Mouse (Mus musculus): ENCODE measurements around the gene Selenow.
"Not testable (repeated sequence)": the region's sequence is repeated elsewhere in the genome, so short reads cannot be mapped to it uniquely, and the experiment has no call there.

Selenow gene

DNA sequence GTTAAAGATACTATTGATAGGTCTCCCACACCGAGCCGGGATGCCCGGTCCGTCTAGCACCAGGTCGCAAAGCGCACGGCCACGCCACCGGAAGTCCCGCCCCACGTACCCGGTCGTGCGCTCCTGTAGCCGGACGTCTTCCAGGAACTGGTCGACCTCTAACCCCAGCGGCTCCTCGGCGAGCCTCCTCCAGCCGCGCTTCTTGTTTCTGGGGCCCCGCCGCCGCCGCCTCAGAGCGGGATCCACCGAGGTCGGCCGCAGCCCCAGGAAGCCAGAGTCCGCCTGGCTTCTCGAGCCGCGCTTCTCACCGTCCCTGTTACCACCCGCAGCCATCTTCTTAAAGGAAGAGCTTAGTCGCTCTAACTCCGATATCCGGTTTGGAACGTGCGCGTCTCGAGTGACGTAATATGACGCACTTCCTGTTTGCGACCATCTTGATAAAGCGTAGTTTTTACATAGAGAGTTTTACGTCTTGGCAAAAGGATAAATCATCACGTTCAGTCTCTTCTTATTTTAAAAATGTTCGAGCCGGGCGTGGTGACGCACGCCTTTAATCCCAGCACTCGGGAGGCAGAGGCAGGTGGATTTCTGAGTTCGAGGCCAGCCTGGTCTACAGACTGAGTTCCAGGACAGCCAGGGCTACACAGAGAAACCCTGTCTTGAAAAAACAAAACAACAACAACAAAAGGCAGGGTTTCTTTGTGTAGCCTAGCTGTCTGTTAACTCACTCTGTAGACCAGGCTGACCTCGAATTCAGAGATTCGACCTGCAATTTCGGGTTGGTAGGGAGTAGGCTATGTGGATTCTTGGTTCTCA, 23.7 kb upstream of the Selenow start, which contains the start of gene Nop53:
Nop53 (minus strand) TSS at position 354 of the 816 bp plus-strand sequence.
- peak; percentile 98 for DNase-seq

DNA sequence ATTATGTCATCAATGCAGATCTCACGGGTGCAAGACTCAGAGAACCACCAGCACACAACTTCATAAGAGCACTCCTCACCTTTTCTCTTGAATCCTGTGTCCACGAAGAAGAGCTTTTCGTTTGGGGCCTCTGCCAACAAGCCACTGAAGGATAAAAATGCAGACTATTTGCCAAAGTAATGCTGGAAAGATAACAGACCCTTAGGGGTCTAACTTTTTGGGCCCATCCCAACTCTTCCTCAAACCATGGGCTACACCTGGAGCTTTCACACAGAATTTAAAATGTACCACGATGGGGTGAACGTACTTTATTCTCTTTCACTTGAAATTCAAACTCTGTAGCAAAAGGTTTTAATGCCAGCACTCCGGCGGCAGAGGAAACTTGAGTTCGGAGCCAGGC, 23.0 kb upstream of the Selenow start:
- DNase-seq, result no peak

DNA sequence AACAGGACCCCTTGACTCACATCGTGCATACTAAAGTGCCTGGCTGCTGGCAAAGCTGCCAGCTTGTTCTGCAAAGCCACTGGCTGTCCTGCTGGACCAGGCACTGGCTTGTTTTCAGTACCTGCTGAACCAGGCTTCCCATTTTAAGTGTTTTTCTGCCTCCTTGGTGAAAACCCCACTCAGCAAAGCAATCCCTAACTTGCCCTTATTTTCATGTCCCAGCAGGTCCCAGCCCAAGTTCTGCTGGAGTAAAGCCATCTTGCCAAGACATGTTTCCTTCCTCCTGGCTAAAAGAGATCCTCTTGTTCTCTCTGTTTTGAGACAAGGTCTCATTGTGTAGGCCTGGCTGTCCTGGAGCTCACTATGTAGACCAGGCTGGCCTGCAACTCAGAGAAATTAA, 22.1 kb upstream of the Selenow start:
- DNase-seq, result no peak

DNA sequence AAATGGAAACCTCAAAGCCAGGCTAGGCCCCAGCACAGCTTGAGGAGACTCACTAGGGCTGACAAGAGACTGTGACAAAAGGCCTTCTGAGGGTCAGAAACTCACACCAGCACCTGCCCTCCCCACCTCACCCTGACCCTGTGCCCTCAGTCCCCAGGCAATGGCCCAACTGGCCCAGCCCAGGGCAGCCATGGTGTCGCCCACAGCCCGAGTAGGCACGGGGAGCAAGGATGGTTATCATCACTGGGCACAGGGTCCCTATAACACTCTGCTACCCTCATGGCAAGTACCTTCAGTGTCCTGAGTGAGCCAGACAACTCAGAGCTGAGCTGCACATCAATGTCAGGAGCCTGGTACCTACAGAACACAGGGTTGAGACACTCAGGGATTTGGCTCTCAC, 16.4 kb upstream of the Selenow start:
- DNase-seq, result no peak

DNA sequence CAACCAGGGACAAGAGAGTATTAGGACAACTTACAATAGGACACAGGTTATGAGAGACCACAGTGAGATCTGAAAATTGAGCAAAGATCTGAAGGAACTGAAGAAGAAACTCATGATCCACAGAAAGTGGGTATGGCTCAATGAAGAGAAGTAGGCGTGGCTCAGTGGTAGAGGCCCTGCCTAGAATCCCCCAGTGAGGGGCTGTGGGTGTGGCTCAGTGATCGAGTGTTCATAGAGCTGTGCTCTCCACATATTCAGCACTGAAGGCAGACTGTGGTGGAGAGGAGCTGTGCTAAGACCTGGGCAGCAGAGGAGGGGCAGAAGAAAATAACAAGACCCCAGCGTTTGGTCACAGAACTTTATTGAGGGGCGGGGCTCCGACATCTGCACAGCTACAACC, 15.3 kb upstream of the Selenow start:
- DNase-seq, result no peak

DNA sequence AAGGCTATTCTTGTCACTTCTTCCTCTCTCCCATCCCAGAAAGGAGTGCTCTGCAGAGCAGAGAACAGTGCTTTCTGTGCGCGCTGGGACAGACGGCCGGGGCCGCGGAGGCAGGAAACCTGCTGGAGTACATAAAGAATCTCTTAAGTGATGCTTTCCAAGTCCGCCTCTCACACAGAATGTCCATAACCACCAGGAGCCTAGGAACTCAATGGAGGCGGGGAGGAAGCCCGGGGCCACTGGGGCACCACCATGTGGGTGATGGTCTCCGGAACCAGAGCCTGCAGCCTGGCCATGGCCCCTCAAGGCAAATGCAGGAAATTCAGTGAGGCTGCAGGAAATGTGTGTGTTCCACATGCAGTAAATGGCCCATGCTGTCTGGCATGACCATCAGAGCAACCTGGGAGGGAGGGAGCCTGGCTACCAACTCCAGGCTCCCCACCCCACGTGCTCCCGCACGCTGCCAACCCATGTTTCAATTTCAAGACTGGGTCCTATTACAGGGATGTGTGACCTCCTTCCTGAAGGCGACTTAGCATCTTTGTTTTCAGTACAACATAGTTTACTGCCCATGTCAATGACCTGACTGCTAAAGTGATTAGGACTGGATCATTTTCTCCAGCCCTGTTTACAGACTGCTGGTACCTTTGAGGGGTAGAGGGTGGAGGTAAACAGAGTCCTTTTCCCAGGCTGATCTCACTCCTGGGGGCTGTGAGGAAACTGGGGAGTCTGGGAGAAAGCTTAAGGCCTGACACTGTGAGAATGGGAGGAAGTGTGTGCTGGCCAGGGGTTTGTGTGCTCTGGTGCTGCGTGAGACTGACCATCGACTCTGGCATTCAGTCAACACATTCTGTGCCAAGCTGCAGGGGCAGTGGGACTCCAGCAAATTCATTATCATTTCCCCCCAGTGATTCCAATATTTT, 11.5 kb upstream of the Selenow start:
- no peak for DNase-seq

DNA sequence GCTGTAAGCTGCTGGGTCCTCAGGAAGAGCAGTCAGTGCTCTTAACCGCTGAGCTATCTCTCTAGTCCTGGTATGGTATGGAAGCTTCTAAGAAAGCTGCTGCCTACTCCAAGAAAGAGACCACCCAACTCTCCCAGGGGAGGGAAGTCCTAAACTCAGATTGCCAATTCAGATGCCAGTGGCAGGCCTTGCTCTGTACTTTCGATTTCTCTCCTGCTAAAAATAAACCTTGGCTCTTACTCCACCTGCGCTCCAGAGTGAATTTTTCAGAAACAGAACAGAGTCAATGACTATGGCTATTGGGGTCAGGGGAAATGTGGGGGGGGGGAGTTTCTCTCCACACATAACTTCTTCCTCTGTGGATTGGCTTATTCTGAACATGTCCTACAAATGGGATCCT, 9.4 kb upstream of the Selenow start:
- DNase-seq, result no peak

DNA sequence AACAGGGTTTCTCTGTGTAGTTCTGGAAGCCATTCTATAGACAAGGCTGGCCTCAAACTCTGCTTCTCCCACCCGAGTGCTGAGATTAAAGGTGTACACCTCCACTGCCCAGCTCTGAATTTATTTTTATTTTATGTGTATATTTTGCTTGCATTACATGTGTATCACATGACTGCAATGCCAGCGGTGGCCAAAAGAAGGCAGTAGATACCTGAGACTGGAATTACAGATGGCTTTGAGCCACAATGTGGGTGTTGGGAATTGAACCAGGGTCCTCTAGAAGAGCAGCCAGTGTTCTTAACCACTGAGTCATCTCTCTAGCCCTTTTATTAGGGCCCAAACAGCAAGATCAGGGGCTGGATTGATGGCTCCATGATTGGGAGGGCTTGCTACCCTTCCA, 8.3 kb upstream of the Selenow start:
- DNase-seq, result no peak

DNA sequence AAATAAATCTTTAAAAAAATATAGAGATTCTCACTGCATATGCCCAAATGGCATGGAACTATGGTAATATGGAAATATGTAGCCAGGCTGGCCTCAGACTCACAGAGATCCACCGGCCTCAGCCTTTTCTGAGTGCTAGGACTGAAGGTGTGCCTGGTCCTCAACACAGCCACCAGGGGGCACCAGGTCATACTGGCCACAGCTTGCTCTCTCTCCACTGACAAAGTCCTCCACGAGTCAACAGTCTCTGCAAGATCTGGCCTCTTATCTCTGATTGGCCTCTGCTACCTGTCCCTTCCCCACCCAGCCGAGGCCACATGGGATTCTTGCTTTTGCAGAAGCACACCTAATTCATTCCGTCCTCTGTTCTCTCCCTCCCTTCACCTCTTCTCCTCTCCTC, 7.7 kb upstream of the Selenow start:
- peak; percentile 58 for DNase-seq

DNA sequence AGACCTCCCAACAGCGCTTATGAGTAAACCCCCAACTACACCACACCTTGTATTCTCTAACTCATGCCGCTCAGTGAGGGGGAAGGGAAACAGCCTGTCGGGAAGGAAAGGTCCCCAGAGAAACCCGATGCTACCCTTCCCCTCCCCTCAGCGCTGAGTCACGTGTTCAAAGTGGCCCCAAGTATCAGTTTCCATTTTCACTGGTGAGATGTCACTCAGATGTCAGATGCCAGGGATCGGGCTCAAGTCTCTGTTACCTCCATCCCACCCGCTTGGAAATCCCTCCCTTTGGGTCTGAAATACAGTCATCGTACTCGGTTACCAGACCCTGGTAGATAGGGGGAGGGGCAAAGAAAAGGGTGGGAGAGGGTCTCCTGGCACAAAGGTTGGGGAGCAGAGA, 406 bp downstream of the Selenow start:
- DNase-seq, result peak; percentile 80

DNA sequence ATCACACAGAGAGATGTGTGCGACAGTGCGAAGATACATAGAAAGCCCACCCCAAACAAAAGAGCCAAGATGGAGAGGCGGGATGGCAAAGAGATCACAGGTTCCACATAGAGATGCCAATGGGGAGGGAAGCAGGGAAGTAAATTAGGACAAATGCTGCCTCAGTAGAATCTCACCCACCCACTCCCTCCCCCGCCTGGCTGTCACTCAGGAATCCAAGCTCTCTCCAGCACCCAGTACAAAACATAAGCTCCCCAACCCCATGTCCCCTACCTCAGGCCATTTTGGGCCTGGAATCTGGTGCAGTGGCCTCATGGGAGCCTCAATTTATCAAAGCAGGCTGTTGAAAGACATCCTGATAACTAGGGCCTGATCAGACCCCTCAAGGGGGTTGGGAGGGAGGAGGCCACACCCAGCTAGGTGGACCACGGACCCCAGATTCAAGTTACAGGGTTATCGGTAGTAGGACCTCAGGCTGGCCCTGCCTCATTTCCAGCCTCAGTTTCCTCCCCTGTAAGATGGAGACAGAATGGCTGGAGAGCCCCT, 1.5 kb downstream of the Selenow start:
- no peak for DNase-seq

DNA sequence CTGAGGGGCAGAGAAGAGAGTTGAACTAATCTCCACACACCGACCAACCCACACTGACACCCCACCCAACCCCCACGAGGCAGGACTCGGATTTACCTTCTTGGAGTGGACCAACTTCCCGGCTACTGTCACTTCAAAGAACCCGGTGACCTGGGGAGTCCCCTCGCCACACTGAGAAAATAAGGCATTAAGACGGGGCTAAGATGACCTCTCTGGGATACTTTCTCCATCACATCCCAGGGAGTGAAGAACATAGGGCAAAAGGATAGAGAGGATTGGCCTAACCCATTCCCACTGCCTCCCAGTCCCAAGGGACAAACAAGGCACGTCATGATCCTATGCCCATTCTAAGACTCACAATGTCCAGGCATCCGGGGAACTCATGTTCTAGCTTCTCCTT, 2.3 kb downstream of the Selenow start:
- DNase-seq, result no peak

DNA sequence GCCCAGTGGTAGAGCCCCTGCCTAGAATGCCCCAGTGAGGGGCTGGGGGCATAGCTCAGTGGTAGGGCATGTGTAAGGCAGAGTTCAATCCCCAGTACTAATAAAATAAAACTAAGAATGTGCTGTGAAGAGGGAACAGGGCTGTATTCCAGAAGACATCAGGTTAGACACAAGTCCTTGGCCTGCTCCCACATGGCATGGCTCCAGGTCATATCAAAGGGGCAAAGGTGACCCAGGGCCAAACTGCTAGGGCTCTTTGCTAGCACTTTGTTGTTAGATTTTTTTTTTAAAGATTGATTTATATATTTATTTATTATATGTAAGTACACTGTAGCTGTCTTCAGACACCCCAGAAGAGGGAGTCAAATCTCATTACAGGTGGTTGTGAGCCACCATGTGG, 3.8 kb downstream of the Selenow start:
- DNase-seq, result no peak

DNA sequence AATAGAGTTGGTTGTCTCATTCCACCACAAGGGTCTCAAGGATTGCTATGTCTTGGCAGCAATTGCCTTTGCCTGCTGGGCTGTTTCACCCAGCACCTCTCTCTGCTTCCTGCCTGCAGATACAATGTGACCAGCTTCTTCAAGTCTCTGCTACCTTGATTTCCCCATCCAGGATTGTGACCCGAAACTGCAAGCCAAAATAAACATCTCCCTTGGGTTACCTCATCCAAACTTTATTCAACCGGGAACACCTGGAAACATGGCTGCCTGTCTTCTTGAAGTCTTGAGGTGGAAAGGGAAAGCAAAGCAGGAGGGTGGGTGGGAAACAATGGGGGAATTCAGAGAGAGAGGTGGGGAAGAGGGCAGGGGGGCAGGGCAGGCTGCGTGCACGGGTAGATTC, 5.2 kb downstream of the Selenow start:
- no peak for DNase-seq

DNA sequence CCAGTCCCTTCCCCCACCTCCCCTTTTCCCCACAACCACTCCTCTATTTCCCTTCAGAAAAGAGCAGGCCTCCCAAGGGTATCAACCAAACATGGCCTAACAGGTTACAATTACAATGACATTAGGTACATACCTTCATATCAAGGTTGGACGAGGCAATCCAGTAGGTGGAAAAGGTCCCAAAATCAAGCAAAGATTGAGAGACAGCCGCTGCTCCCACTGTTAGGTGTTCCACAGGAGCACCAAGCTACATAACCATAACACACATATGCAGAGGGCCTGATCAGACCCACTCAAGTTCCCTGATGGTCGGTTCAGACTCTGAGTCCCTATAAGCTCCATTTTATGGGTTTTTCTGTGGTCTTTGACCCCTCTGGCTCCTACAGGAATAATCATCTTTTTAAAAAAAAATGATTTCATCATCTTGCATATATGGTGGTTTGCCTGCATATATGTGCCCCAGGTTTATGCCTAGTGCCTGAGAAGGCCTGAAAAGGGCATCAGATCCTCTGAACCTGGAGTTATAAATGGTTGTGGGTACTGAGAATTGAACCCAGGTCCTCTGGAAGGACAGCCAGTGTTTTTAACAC, 6.0 kb downstream of the Selenow start:
- no peak for DNase-seq

DNA sequence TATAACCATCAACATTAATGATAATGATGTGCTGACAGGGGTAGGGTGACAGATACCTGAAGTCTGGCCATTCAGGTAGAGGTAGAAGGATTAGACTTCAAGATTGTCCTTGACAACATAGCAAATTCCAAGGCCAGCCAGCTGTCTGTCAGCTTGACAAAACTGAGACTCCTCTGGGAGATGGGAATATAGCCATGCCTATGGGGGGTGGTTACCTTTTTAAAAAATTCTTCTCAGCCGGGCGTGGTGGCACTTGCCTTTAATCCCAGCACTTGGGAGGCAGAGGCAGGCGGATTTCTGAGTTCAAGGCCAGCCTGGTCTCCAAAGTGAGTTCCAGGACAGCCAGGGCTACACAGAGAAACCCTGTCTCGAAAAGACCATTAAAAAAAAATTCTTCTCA, 6.5 kb downstream of the Selenow start:
- not testable (repeated sequence) for DNase-seq

DNA sequence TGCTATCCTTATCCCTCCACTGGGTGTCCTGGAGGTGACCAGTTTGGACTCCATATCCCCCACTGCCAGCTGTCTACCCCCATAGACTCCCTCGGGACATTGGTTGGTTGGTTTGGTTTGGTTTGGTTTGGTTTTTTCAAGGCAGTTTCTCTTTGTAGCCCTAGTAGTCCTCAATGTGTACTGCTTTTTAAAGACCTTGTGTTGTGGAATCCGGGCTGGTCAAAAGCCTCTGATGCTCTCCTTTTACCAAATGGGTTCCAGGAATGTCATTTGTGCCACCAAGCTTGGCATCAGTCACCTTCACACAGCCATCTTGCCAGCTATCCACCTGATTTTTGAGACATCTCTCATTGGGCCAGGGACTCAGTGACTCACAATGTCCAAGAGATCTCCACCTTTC, 7.5 kb downstream of the Selenow start:
- DNase-seq, result no peak

DNA sequence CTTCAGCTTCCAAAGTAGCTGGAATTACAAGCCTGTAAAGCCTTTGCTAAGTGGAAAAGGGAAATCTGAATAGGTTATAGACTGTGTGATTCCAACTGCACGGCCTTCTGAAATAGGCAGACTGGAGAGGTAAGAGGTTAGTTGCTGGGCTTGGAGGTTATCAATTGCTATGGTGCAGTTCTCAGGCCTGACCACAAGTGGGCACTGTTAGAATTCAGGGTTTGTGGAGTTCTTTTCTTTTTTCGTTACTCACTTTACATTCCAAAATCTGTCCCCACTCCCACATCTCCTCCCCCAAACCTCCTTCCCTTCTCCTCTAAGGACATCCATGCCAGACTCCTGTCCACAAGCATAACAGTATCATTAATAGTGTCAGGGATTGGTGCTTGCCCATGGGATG, 8.0 kb downstream of the Selenow start:
- DNase-seq, result peak; percentile 43

DNA sequence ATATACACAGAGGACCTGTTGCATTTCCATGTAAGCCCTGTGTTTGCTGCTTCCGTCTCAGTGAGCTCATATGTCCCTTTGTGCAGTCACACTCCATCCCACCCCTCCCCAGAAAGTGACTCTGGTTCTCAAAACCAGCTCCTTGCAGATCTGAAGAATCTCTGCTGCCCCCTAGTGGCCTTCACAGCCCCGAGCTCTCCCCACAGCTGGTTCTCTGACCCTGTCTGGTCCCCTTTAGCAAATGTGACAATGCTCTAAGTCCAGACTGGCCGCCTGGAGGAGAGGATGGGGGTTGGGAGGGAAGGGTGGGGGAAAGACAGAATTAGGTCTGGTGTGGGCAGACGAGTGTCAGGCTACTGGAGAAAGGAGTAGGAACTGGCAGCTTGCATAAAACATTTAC, 10.0 kb downstream of the Selenow start:
- DNase-seq, result peak; percentile 89

DNA sequence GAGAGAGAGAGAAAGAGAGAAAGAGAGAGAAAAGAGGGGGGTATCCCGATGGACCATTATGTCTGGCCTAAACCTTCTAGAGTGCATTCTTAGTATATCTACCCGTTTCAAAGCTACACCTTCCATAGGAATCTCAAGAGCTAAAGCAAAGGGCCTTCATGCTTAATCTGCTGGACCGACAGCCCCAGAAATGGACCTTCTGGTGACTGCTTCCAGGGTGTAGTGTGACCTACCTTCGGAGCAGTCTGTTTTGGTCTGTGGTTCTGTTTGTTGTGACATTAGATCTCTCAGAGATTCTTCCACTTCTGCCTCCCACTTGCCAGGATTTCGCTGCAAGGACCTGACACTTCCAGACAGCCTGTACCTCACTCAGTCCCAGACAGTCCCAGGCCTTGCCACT, 11.7 kb downstream of the Selenow start:
- DNase-seq, result no peak

DNA sequence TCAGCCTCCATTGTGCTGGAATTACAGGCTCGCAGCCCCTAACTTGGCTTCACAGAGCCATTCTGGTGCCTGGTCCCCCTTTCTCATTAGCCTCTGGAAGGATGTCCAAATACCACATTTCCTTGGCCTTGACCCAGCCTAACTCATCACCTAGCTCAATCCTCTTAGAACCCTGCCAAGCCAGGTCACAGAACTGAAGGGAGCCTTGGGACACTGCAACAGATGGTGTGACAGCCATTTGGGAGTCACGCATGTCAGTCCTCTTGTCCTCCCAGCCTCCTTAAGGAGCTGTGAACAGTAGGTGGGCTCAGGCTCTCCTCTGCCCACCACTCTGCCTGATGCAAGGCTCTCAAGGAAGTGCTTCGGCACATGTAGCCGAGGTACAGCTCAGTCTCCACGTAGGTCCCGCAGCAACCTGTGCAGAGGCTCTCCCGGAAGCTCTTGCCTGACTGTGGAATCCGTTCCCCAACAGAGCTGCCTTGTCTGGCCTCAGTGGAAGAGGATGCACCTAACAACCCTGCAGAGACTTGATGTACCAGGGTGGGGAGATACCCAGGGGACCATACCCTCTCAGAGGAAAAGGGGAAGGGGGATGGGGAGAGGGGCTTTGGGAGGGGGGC, 14.1 kb downstream of the Selenow start:
- no peak for DNase-seq

DNA sequence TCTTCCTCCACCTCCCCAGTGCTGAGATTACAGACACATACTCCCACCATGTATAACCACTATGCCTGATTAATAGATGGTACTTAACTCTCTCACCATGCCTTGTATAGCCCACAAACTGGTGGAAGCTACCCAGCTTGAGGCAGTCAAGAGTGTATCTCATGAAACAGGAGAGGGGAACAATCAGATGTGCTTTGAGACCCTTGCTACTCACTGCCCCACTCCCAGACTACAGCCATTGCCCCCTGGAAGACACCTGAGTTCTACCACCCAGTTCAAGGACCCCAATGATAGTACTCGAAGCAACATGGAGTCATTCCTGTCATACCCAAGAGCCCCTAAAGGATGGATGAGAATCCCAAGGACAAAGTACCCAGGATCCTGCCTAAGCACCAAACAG, 15.6 kb downstream of the Selenow start:
- no peak for DNase-seq

DNA sequence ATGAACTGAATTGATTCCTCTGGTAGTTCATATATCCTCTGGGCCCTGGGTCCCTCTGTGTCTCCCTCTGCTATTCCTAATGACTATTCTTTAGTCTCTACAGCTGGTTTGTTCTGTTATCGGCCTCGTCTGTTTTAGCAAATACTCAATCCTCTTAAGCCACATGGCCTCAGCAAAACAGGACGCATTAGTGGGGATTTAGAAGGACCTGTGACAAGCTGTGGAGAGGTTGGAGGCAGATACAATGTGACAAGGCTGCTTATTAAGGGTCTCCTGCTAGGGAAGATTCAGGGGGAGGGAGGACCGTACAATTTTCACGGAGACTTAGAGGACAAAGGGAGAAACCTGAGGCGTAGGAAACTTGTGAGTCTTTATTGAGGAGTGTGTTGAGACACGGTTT, 16.3 kb downstream of the Selenow start:
- no peak for DNase-seq
